Comparison of ENCODE assay signal across 14 mouse cellular contexts in genomic region chr3:54274651-54275050, GRCm38 (mm10).
"Had no signal": no experiment of that assay in that cellular context is flagged by ENCODE, and none has a peak within 500 bp of the region (broad histone marks: within the 10 kb centered on the region; RNA-seq: fewer than 3 reads in every experiment).

No protein-coding gene starts in this region.

- H3K4me2 ChIP-seq: limb, embryonic 13.5 days; neural tube, embryonic 15.5 days had no signal

- H3K9ac ChIP-seq: limb, embryonic 13.5 days; liver, embryonic 14.5 days; neural tube, embryonic 15.5 days had no signal

- H3K4me3 ChIP-seq: limb, embryonic 13.5 days; midbrain, embryonic 10.5 days; myocyte; neural tube, embryonic 15.5 days had no signal

- H3K9me3 ChIP-seq: limb, embryonic 13.5 days; midbrain, embryonic 10.5 days; neural tube, embryonic 15.5 days had no signal

- H3K4me1 ChIP-seq: limb, embryonic 13.5 days; midbrain, embryonic 10.5 days; neural tube, embryonic 15.5 days had no signal

- H3K36me3 ChIP-seq: limb, embryonic 13.5 days; midbrain, embryonic 10.5 days; neural tube, embryonic 15.5 days had no signal

- H3K27me3 ChIP-seq: limb, embryonic 13.5 days; neural tube, embryonic 15.5 days had no signal

- H3K27ac ChIP-seq: limb, embryonic 13.5 days; liver, embryonic 14.5 days; midbrain, embryonic 10.5 days; neural tube, embryonic 15.5 days had no signal

- DNase-seq: kidney, postnatal 10 days; left cerebral cortex, postnatal 4 days; lung, adult 18-20 months; lung, postnatal 36 days; midbrain, embryonic 14.5 days; right cerebral cortex, postnatal 4 days; spleen, adult 18-20 months; thymus, adult 18-20 months; thymus, postnatal 14 days had no signal
